Mouse (Mus musculus): ENCODE data around the gene Slc1a2.

DNA sequence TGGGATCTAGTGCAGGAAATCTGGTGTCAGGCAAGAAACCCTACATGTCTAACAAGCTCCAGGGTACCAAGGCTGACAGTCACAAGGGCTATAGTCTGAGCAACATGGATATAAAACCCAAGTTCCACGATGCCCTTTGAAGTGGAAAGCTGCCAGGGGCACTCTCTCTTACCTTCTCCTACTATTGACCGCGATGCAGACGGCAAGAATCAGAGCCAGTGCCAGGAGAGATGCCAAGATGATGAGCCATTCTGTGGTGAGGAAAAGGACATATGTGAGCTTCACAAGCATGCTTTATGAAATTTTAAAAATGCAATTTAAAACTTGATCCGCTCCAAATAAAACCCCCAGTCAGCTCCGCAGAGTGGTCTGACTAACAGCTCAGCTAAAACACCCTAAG lies 163.6 kb downstream of the Slc1a2 start:
- TF ChIP-seq MEF2A (IDR thresholded peaks at IDR 0.05; ENCODE audit: borderline replicate concordance, low read depth, low read length) = no peak
- no peak for TF ChIP-seq USF1 (IDR thresholded peaks at IDR 0.05; ENCODE audit: low read depth, low read length)
